Mouse (Mus musculus) ES-Bruce4 (cell line): Measurements from ENCODE around the gene Sema6b.

ENCODE experiments used
- CTCF ChIP-seq: IDR thresholded peaks from one replicate; pipeline ENCODE4 v1.8.1; 2011; ENCODE audit warnings: low read depth, low read length
- EP300 ChIP-seq: IDR thresholded peaks from 2 replicates; pipeline ENCODE4 v1.6.1; 2011; ENCODE audit warnings: low read depth, low read length; ENCODE audit not compliant: insufficient read depth
- POLR2A ChIP-seq: IDR thresholded peaks from one replicate; pipeline ENCODE4 v1.8.1; 2011; ENCODE audit warnings: low read length; ENCODE audit not compliant: insufficient read depth

DNA sequence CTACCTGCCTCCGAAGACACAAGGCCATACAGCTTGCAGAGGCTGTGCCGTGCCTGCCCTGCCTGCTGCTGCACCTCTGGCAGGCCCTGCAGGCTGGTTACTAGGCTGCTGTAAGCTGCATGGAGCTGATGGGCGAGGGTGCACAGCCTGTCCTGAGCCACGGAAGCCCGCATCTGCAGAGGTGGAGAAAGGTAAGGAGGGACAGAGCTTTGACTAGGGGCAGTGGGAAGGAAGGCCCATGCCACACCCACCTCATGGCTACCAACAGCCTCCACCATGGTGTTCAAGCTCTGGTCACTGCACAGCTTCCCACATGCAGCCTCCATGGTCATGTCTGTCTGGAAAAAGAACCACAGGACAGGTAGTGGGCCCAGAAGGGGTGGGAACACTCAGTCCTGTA lies 38.0 kb downstream of the Sema6b start:
- TF ChIP-seq POLR2A: no peak
- TF ChIP-seq CTCF: no peak
- TF ChIP-seq EP300: no peak
